Mouse (Mus musculus): ENCODE measurements around the gene Apex2. TPM values are rescaled to one million over a fixed set of nuclear protein-coding genes. Genes with fewer than 3 reads are reported as not detected.

Gene Apex2
- polyA plus RNA-seq (2021) = 12.3 TPM

DNA sequence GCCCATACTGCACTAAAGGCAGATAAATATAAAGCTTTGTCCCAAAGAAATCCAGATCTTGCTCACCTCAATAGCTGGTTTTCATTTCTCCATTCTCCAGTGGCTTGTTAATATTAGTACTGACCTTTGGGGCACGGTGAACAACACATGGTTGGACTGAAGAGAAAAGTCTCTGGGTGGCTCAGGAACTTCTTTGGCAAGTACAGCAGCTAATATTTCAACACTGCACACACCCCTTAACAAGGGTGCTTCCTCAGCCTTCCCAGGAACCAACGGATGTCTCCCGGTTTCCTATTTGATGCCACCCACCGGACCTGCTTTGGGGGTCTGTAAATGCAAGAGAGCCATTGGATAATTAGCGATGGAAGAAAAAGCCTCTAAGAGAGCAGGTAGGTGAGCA lies at the start of gene Apex2:
Gene Apex2 (minus strand): TSS at position 173 of the 400 bp plus-strand sequence.
- in situ Hi-C loops (cut with MboI; ENCODE audit: low pct_unique_long_range_greater_than_20kb) = no loop called here
- peaks cover 30% of the 10 kb centered on the region for H3K27me3 ChIP-seq
- POLR2A ChIA-PET = no interaction called here
- TF ChIP-seq CTCF (IDR thresholded peaks at IDR 0.05) = no peak
- DNase-seq (ENCODE audit: low read depth, low spot score) (no peak), ATAC-seq (no peak)
- CTCF ChIA-PET = no interaction called here

DNA sequence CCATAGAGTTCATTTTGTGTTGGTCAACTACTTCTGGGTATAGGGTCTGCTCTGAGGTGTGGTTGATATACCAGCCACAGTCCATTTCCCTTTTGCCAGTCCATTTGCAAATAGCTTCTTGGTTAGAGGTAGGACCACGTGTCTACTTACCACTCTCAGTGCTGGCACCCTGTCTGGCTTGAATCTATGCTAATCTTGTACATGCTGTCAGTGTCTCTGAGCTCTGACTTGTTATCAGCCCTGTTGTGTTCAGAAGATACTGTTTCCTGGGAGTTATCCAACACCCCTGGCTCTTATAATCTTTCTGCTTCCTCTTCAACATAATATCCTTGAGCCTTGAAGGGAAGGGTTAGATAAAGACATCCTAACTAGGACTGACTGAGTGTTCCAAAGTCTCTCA lies 46.8 kb upstream of the Apex2 start:
- H3K27me3 ChIP-seq = peaks cover 22% of the 10 kb centered on the region
- in situ Hi-C loops (cut with MboI; ENCODE audit: low pct_unique_long_range_greater_than_20kb) = no loop called here
- TF ChIP-seq CTCF (IDR thresholded peaks at IDR 0.05) = no peak
- CTCF ChIA-PET = interaction anchor here (0.6 kb wide), 1 partner anchor 25 kb away, joined by 3 read pairs; no protein-coding TSS in a partner anchor
- DNase-seq (ENCODE audit: low read depth, low spot score) = no peak
- POLR2A ChIA-PET = no interaction called here
- ATAC-seq = no peak

DNA sequence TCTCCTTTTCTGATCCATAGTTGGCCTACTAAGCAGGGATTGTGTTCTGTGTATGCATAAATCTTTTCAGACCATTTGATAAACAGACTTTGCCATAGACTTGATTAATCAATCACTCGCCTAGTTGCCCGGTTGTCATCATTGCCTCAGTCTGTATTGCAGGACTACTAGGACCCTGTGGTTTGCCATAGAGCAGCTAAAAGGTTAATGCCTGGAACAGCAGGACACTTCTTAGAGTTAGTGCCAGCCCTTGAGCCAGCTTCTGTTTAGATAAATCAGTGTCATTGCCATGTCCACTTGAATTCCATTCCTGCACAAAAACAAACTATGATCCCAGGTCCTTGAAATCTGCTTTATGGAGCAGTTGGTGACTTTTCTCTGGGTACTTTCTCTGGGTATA lies 9.2 kb upstream of the Apex2 start:
- POLR2A ChIA-PET = no interaction called here
- DNase-seq (ENCODE audit: low read depth, low spot score) = no peak

DNA sequence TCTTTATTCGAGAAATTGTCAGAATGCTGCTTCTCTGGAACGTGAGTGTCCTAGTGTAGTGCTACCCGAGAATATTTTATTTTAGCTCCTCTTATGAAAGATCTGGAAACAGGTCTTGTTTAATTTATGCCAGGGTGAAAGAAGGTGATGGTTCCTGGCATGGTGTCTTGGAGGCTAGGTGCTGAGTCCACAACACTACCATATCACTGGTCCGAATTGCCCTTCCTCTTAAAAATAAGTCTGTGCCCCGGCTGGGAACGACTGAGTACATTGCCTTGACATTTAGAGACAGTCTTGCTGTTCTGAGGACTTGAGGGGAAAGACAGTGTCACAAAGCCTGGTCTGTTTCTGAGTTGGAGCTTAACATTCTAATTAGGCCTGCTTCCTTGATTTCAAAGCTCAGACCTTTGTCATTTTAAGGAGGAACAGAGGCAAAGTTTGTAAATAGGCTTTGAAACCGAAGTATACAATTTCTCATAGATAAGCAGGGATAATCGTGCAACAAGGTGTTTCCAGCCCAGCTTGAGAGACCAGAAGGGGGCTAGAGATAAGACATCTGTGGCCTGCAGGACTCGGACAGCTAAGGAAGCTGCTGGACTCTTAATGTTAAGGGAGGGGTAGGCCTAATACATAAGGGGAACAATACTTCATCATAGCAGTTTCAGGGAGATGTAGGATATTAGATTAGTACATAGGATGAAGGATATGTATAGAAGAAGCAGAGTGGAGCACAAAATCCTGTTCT lies 5.5 kb upstream of the Apex2 start:
- no peak for TF ChIP-seq CTCF (IDR thresholded peaks at IDR 0.05)
- POLR2A ChIA-PET = no interaction called here

More for the DNA sequence above, 9.2 kb upstream of the Apex2 start:
- no peak for ATAC-seq
- in situ Hi-C loops (cut with MboI; ENCODE audit: low pct_unique_long_range_greater_than_20kb) = no loop called here
- CTCF ChIA-PET = no interaction called here
- TF ChIP-seq CTCF (IDR thresholded peaks at IDR 0.05) = no peak
- peaks cover 41% of the 10 kb centered on the region for H3K27me3 ChIP-seq

DNA sequence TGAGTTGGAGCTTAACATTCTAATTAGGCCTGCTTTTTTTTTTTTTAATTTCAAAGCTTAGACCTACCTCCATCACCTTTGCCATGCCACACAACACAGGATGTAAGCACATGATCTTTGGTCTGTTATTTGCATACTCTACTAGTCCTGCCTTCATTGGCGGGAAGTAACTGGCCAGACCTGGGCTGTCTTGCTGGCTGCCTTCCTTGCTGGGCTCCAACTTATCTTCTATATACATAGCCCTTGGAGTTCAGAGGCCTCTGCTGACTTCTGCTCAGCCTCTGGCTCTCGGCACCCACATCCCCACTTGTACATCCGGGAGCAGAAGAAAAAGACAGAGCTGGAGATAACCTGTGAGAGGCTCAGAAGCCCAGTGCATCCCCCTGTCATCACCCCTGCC lies 4.5 kb upstream of the Apex2 start:
- TF ChIP-seq CTCF (IDR thresholded peaks at IDR 0.05) = no peak
- no peak for ATAC-seq
- no peak for DNase-seq (ENCODE audit: low read depth, low spot score)

More for the DNA sequence above, 5.5 kb upstream of the Apex2 start:
- DNase-seq (ENCODE audit: low read depth, low spot score) (no peak), ATAC-seq (no peak)
- CTCF ChIA-PET = no interaction called here
- peaks cover 45% of the 10 kb centered on the region for H3K27me3 ChIP-seq
- in situ Hi-C loops (cut with MboI; ENCODE audit: low pct_unique_long_range_greater_than_20kb) = no loop called here

DNA sequence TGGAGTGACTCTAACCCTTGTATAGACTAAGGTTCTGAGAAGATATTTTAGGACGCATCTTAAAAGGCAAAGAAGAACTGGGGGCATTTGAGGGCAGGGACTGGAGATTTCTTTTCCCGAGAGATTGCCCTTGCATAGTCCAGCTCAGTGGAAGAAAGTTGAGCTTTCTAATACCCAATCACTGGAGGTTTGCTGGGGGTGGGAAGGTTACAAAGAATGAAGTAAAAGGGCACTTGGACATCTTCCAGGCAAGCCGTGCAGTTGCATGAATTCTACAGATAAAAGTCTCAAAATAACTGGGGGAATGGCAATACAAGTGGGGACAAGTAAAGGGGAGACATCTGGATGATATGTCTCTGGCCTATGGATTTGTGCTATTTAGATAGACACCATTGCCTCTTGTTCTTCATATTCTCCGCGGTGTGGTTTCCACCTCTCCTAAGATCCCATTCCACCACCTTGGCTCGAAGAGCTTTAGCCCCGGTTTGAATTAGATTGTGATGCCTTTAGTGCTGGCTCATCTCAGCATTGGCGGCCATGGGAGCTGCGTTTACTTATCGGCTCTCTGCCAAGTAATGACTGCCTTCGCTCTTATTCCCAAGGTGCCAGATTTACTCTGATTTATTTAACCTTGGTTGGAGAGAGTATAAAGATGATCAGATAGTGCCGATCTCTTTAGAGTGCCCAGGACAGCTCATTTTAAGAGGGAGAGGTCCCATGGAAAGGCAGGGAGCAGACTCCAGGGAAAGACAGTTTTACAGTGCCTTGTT lies 3.8 kb upstream of the Apex2 start:
- in situ Hi-C loops (cut with MboI; ENCODE audit: low pct_unique_long_range_greater_than_20kb) = no loop called here
- peaks cover 35% of the 10 kb centered on the region for H3K27me3 ChIP-seq
- ChIA-PET CTCF (interaction anchor here (1.4 kb wide), 1 partner anchor 13 kb away, joined by 3 read pairs; no protein-coding TSS in a partner anchor), POLR2A (no interaction called here)
- no peak for TF ChIP-seq CTCF (IDR thresholded peaks at IDR 0.05)
- ATAC-seq (no peak), DNase-seq (ENCODE audit: low read depth, low spot score) (no peak)

More for the DNA sequence above, 4.5 kb upstream of the Apex2 start:
- ChIA-PET POLR2A (no interaction called here), CTCF (interaction anchor here (1.4 kb wide), 1 partner anchor 12 kb away, joined by 3 read pairs; no protein-coding TSS in a partner anchor)
- in situ Hi-C loops (cut with MboI; ENCODE audit: low pct_unique_long_range_greater_than_20kb) = no loop called here
- H3K27me3 ChIP-seq = peaks cover 42% of the 10 kb centered on the region

DNA sequence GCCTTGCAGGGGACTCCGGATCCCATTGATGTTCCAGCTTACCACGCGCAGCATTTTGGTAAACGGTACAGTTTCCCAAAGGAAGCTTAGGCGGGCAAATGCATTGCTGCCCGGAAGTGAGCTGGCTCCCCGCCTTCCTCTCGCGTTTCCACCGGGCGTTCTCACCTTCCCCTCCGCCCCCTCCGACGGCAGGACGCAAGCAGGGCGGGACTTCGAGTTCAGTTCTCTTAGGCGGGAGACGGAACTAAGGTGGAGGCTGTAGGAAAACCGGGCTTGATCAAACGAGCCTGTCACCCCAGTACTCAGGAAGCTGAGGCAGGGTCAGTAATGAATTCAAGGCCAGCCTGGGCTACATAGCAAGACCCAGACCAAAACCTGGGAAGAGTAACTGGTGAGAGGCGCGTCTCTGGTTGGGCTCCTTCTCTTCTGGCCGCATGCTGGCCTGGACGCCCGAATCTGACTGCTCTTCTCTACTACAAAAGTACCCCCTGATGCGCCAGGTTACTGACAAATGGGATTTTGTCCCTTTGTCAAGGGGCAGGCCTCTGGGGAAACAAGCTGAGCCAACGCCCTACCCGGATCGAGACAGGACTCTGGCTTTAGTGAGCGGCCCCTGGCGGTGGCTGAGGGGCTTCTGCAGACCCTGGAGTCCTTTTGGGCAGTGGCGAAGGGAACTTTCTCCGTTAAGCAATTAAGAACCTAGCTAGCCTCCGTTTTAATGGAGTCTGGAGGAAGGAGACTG lies 1.5 kb downstream of the Apex2 start, which contains the start of gene Pfkfb1:
Gene Pfkfb1 (plus strand): TSS at position 207 of the 742 bp plus-strand sequence.
- ChIA-PET POLR2A (no interaction called here), CTCF (interaction anchor here (1.2 to 1.7 kb wide), 2 partner anchors 10 to 78 kb away, joined by 3 to 4 read pairs; no protein-coding TSS in a partner anchor)
- DNase-seq (ENCODE audit: low read depth, low spot score) (no peak), ATAC-seq (peak; percentile 98)
- in situ Hi-C loops (cut with MboI; ENCODE audit: low pct_unique_long_range_greater_than_20kb) = no loop called here
- H3K27me3 ChIP-seq = peaks cover 28% of the 10 kb centered on the region
- TF ChIP-seq CTCF (IDR thresholded peaks at IDR 0.05) = no peak

DNA sequence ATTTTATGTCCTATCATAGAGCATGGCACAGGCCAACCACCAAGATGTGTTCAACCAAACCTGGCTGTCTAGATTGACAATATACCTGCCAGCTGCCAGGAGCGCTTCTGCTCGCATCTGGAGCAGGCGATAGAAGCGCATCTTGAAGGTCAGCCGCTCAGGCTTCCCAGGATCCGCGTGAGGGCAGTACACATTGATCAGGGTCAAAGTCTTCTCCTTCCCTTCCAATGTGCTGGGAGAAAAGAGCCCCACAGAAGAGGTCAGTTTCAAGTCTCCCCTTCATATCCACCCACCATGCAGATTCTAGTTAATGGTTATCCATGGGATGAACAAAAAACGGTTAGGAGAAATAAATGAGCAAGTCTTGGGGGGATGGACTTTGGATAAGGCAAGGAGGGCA lies 4.6 kb downstream of the Apex2 start:
- DNase-seq (ENCODE audit: low read depth, low spot score) = no peak
- ATAC-seq = no peak
- H3K27me3 ChIP-seq = peaks cover 23% of the 10 kb centered on the region
- no peak for TF ChIP-seq CTCF (IDR thresholded peaks at IDR 0.05)
- in situ Hi-C loops (cut with MboI; ENCODE audit: low pct_unique_long_range_greater_than_20kb) = no loop called here
- CTCF ChIA-PET = no interaction called here
- POLR2A ChIA-PET = no interaction called here

DNA sequence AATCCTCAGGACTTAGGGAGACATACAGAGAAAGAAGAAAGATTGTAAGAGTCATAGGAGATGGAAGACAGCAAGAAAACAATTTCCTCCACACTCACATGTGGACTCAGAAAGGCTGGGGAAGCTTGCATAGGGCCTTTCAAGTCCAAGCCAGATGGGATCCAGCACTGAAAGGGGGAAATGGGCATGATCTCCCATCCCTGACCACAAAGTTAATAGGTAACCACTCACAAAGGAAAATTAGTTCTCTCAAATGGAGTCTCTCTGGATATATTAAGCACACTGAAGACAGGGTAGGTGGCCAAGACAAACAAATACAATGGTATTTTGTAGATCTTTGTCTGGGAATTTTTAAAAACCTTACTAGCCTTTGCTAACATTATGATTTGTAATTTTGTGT lies 7.7 kb downstream of the Apex2 start:
- peak; percentile 93 for ATAC-seq
- POLR2A ChIA-PET = no interaction called here
- H3K27me3 ChIP-seq = peaks cover 19% of the 10 kb centered on the region
- DNase-seq (ENCODE audit: low read depth, low spot score) = peak; percentile 62
- CTCF ChIA-PET = no interaction called here
- in situ Hi-C loops (cut with MboI; ENCODE audit: low pct_unique_long_range_greater_than_20kb) = no loop called here
- no peak for TF ChIP-seq CTCF (IDR thresholded peaks at IDR 0.05)

DNA sequence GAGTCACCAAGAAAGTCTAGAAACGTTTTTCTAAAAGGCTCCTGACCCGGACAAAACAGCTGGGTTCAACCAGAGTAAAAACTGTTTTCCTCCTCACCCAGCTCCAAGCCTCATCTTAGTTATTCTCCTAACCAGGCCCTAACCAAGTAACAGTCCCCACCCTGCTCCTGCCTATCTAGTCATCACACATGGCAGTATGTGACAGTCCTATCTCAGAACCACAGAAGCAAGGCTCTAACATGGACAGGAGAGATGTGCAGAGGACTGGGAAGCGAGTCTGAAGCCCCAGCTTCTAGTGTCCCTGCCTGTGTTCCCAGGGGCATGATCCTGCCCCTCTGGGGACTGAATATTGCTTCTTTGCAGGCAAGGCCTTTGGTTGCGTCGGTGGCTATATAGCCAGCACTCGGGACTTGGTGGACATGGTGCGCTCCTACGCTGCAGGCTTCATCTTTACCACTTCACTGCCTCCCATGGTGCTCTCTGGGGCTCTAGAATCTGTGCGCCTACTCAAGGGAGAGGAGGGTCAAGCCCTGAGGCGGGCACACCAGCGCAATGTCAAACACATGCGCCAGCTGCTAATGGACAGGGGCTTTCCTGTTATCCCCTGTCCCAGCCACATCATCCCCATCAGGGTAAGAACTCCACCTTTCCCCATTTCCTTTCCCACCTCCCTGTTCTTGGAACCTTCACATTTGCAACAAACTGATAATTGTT lies 24.9 kb downstream of the Apex2 start:
- POLR2A ChIA-PET = no interaction called here
- in situ Hi-C loops (cut with MboI; ENCODE audit: low pct_unique_long_range_greater_than_20kb) = no loop called here
- TF ChIP-seq CTCF (IDR thresholded peaks at IDR 0.05) = no peak

More for the DNA sequence above, 24.9 kb downstream of the Apex2 start:
- ATAC-seq (no peak), DNase-seq (ENCODE audit: low read depth, low spot score) (no peak)
- CTCF ChIA-PET = no interaction called here
- H3K27me3 ChIP-seq = peaks cover 38% of the 10 kb centered on the region
